Mouse (Mus musculus) forebrain, embryonic 11.5 days (tissue): Measurements from ENCODE around the gene Paqr9. TPM values are rescaled to one million over a fixed set of nuclear protein-coding genes. Genes with fewer than 3 reads are reported as not detected.

Experiments
- ATAC-seq: fragments of 200-750 bp; cut with Nextera tagmentation; replicated peaks from 2 replicates; pipeline ENCODE4 v1.8.0; 2017; ENCODE audit warnings: moderate TSS enrichment; ENCODE audit not compliant: low FRiP score
- DNase-seq: peaks from one replicate; pipeline ENCODE4 v3.0.0-alpha.2; 2017; ENCODE audit warnings: low spot score
- H3K27ac ChIP-seq: fragments of 300-500 bp; sonication (generic); 2 replicates; pipeline ENCODE4 v1.5.1; 2014; ENCODE audit warnings: low read depth, low read length
- H3K27me3 ChIP-seq: fragments of 300-500 bp; sonication (generic); 2 replicates; pipeline ENCODE4 v1.6.1; 2014; ENCODE audit warnings: mild to moderate bottlenecking, low read length, mixed read lengths; ENCODE audit not compliant: control insufficient read depth, insufficient read depth
- H3K36me3 ChIP-seq: fragments of 300-500 bp; sonication (generic); 2 replicates; pipeline ENCODE4 v1.6.1; 2014; ENCODE audit warnings: mild to moderate bottlenecking, low read length, moderate library complexity, mixed read lengths; ENCODE audit not compliant: control insufficient read depth, insufficient read depth
- H3K4me1 ChIP-seq: fragments of 300-500 bp; sonication (generic); replicated peaks from 2 replicates; pipeline ENCODE4 v1.6.1; 2014; ENCODE audit warnings: low read length, mixed read lengths; ENCODE audit not compliant: control insufficient read depth, insufficient read depth
- H3K4me2 ChIP-seq: fragments of 300-500 bp; sonication (generic); 2 replicates; pipeline ENCODE4 v1.6.1; 2014; ENCODE audit warnings: low read depth, mild to moderate bottlenecking, low read length, moderate library complexity, mixed read lengths; ENCODE audit not compliant: severe bottlenecking
- H3K4me3 ChIP-seq: fragments of 300-500 bp; sonication (generic); 2 replicates; pipeline ENCODE4 v1.5.1; 2014; ENCODE audit warnings: low read depth, low read length
- H3K9ac ChIP-seq: fragments of 300-500 bp; sonication (generic); 2 replicates; pipeline ENCODE4 v1.6.1; 2014; ENCODE audit warnings: low read length
- H3K9me3 ChIP-seq: fragments of 300-500 bp; sonication (generic); 2 replicates; pipeline ENCODE4 v1.6.1; 2016; ENCODE audit warnings: low read length, mixed read lengths; ENCODE audit not compliant: control insufficient read depth
- WGBS: fragments of 180-500 bp; shearing (Covaris S2); extraction: QIAGEN DNeasy Blood & Tissue Kit; methylation state at CpG from one replicate; pipeline ENCODE4 v1.1.7; 2014; 5-methylcytosine and 5-hydroxymethylcytosine counted together
- polyA plus RNA-seq: library from polyadenylated mRNA; unstranded; fragments of >200 nt; fragmentation: Nextera tagmentation; extraction: Ambion mirVana; gene quantifications from 2 replicates; pipeline ENCODE4 v1.2.1, GENCODE M21; 2014

The Paqr9 gene
- polyA plus RNA-seq, 1 experiment from 2014 or later = 0.27 TPM

- no peaks in the 10 kb centered on the region for H3K36me3 ChIP-seq
- H3K4me3 ChIP-seq = no peak overlapping the region
- no peaks in the 10 kb centered on the region for H3K9me3 ChIP-seq
- no peaks in the 10 kb centered on the region for H3K4me1 ChIP-seq
- WGBS = 60% methylated on average over 4 of the region's 4 CpGs
- H3K27ac ChIP-seq = no peak overlapping the region
- no peak overlapping the region for H3K4me2 ChIP-seq
- H3K27me3 ChIP-seq = no peaks in the 10 kb centered on the region
- no peak overlapping the region for H3K9ac ChIP-seq
- peak; percentile 72 for DNase-seq
- ATAC-seq = no peak; the same call in 1 of the 2 replicates
These were observed 19.0 kb upstream of the Paqr9 start for GRCm38 (mm10) chr9:95540487-95540886.

GRCm38 (mm10) chr9:95541208-95541607 is 18.2 kb upstream of the Paqr9 start:
- H3K27ac ChIP-seq = no peak overlapping the region
- no peaks in the 10 kb centered on the region for H3K27me3 ChIP-seq
- no peak overlapping the region for H3K4me2 ChIP-seq
- H3K9me3 ChIP-seq = no peaks in the 10 kb centered on the region
- H3K4me3 ChIP-seq = no peak overlapping the region
- ATAC-seq (no peak), DNase-seq (no peak)
- H3K9ac ChIP-seq = no peak overlapping the region
- H3K4me1 ChIP-seq = no peaks in the 10 kb centered on the region
- no peaks in the 10 kb centered on the region for H3K36me3 ChIP-seq

GRCm38 (mm10) chr9:95541650-95542432 is 17.6 kb upstream of the Paqr9 start:
- Histone ChIP-seq H3K36me3 (no peaks in the 10 kb centered on the region), H3K27ac (no peak overlapping the region)

GRCm38 (mm10) chr9:95542475-95542874 is 17.0 kb upstream of the Paqr9 start:
- Histone ChIP-seq H3K27me3 (no peaks in the 10 kb centered on the region), H3K4me1 (no peaks in the 10 kb centered on the region), H3K9ac (0 out of 2 replicates have a peak overlapping the region, but pooled peaks have one; percentile 2), H3K4me3 (no peak overlapping the region), H3K9me3 (no peaks in the 10 kb centered on the region), H3K4me2 (no peak overlapping the region), H3K27ac (no peak overlapping the region), H3K36me3 (no peaks in the 10 kb centered on the region)
- WGBS = 84% methylated on average over 6 of the region's 6 CpGs
- DNase-seq (no peak), ATAC-seq (no peak)

More at GRCm38 (mm10) chr9:95541650-95542432, 17.6 kb upstream of the Paqr9 start:
- Histone ChIP-seq H3K4me2 (no peak overlapping the region), H3K27me3 (no peaks in the 10 kb centered on the region), H3K4me1 (no peaks in the 10 kb centered on the region), H3K9ac (0 out of 2 replicates have a peak overlapping the region, but pooled peaks have one; percentile 2), H3K9me3 (no peaks in the 10 kb centered on the region), H3K4me3 (no peak overlapping the region)
- DNase-seq (no peak), ATAC-seq (no peak)
- WGBS = 57% methylated on average over 15 of the region's 15 CpGs

- no peak for DNase-seq
- no peak overlapping the region for H3K9ac ChIP-seq
- WGBS = 95% methylated on average over 4 of the region's 4 CpGs
These were observed 14.9 kb upstream of the Paqr9 start for GRCm38 (mm10) chr9:95544598-95544997.

GRCm38 (mm10) chr9:95546679-95547078 is 12.8 kb upstream of the Paqr9 start:
- Histone ChIP-seq H3K4me2 (no peak overlapping the region), H3K27ac (no peak overlapping the region), H3K4me1 (no peaks in the 10 kb centered on the region), H3K4me3 (no peak overlapping the region), H3K36me3 (no peaks in the 10 kb centered on the region), H3K27me3 (no peaks in the 10 kb centered on the region), H3K9me3 (no peaks in the 10 kb centered on the region), H3K9ac (no peak overlapping the region)
- ATAC-seq = no peak
- WGBS = 64% methylated on average over 7 of the region's 7 CpGs
- DNase-seq = no peak

More at GRCm38 (mm10) chr9:95544598-95544997, 14.9 kb upstream of the Paqr9 start:
- Histone ChIP-seq H3K4me3 (no peak overlapping the region), H3K27ac (no peak overlapping the region), H3K9me3 (no peaks in the 10 kb centered on the region), H3K36me3 (no peaks in the 10 kb centered on the region), H3K4me2 (no peak overlapping the region), H3K27me3 (no peaks in the 10 kb centered on the region), H3K4me1 (no peaks in the 10 kb centered on the region)
- no peak for ATAC-seq

- H3K27ac ChIP-seq = no peak overlapping the region
- H3K4me3 ChIP-seq = no peak overlapping the region
- no peak for DNase-seq
- H3K4me2 ChIP-seq = no peak overlapping the region
- no peaks in the 10 kb centered on the region for H3K27me3 ChIP-seq
- H3K36me3 ChIP-seq = no peaks in the 10 kb centered on the region
- H3K4me1 ChIP-seq = no peaks in the 10 kb centered on the region
- no peaks in the 10 kb centered on the region for H3K9me3 ChIP-seq
- 83% methylated on average over 15 of the region's 15 CpGs for WGBS
- no peak for ATAC-seq
- no peak overlapping the region for H3K9ac ChIP-seq
These were observed 9.6 kb upstream of the Paqr9 start for GRCm38 (mm10) chr9:95549626-95550411.

GRCm38 (mm10) chr9:95550856-95551774 is 8.3 kb upstream of the Paqr9 start:
- Histone ChIP-seq H3K4me3 (no peak overlapping the region), H3K27ac (no peak overlapping the region), H3K9ac (no peak overlapping the region), H3K27me3 (no peaks in the 10 kb centered on the region), H3K36me3 (no peaks in the 10 kb centered on the region), H3K4me1 (no peaks in the 10 kb centered on the region), H3K4me2 (no peak overlapping the region), H3K9me3 (no peaks in the 10 kb centered on the region)
- 81% methylated on average over 9 of the region's 9 CpGs for WGBS
- ATAC-seq (no peak), DNase-seq (no peak)
